Mouse (Mus musculus): ENCODE results near the gene Plpp4. TPM values are rescaled to one million over a fixed set of nuclear protein-coding genes. Genes with fewer than 3 reads are reported as not detected.

Gene Plpp4
- polyA plus RNA-seq, 1 experiment from 2014 or later, result not detected

- ATAC-seq (no peak), DNase-seq (no peak)
- Histone ChIP-seq H3K4me3 (ENCODE audit: low read depth, low read length) (no peak overlapping the region), H3K9ac (replicated peaks) (no peak overlapping the region), H3K36me3 (replicated peaks; ENCODE audit: insufficient read depth, low read length) (no peaks in the 10 kb centered on the region), H3K9me3 (ENCODE audit: low read length) (no peaks in the 10 kb centered on the region), H3K4me2 (ENCODE audit: low read depth, low read length) (no peak overlapping the region), H3K4me1 (ENCODE audit: insufficient read depth) (no peaks in the 10 kb centered on the region), H3K27me3 (ENCODE audit: insufficient read depth, low read length) (no peaks in the 10 kb centered on the region), H3K27ac (ENCODE audit: low read depth) (no peak overlapping the region)
- TF ChIP-seq CTCF (IDR thresholded peaks at IDR 0.05; ENCODE audit: low read depth) (no peak), EP300 (IDR thresholded peaks at IDR 0.05; ENCODE audit: low read depth) (no peak)
- 66% methylated on average over 5 of the region's 5 CpGs for WGBS (ENCODE audit: insufficient replicate concordance)
These were observed 20.8 kb upstream of the Plpp4 start for GRCm38 (mm10) chr7:129235995-129236394.

GRCm38 (mm10) chr7:129250981-129251380 is 5.8 kb upstream of the Plpp4 start:
- Histone ChIP-seq H3K27me3 (ENCODE audit: insufficient read depth, low read length) (peaks cover 11% of the 10 kb centered on the region), H3K4me1 (ENCODE audit: insufficient read depth) (no peaks in the 10 kb centered on the region), H3K4me2 (ENCODE audit: low read depth, low read length) (no peak overlapping the region), H3K9ac (replicated peaks) (no peak overlapping the region), H3K27ac (ENCODE audit: low read depth) (no peak overlapping the region), H3K9me3 (ENCODE audit: low read length) (no peaks in the 10 kb centered on the region), H3K36me3 (replicated peaks; ENCODE audit: insufficient read depth, low read length) (no peaks in the 10 kb centered on the region), H3K4me3 (ENCODE audit: low read depth, low read length) (no peak overlapping the region)
- TF ChIP-seq EP300 (IDR thresholded peaks at IDR 0.05; ENCODE audit: low read depth), result no peak
- no peak for TF ChIP-seq CTCF (IDR thresholded peaks at IDR 0.05; ENCODE audit: low read depth)
- ATAC-seq (no peak), DNase-seq (no peak)

- H3K27ac ChIP-seq (ENCODE audit: low read depth), result no peak overlapping the region
- H3K4me1 ChIP-seq (ENCODE audit: insufficient read depth), result no peaks in the 10 kb centered on the region
- WGBS (ENCODE audit: insufficient replicate concordance), result 74% methylated on average over 6 of the region's 6 CpGs
- no peak overlapping the region for H3K9ac ChIP-seq (replicated peaks)
- no peak for TF ChIP-seq CTCF (IDR thresholded peaks at IDR 0.05; ENCODE audit: low read depth)
- TF ChIP-seq EP300 (IDR thresholded peaks at IDR 0.05; ENCODE audit: low read depth), result no peak
- H3K4me3 ChIP-seq (ENCODE audit: low read depth, low read length), result no peak overlapping the region
- H3K36me3 ChIP-seq (replicated peaks; ENCODE audit: insufficient read depth, low read length), result no peaks in the 10 kb centered on the region
- ATAC-seq (no peak), DNase-seq (no peak)
- no peak overlapping the region for H3K4me2 ChIP-seq (ENCODE audit: low read depth, low read length)
- peaks cover 31% of the 10 kb centered on the region for H3K27me3 ChIP-seq (ENCODE audit: insufficient read depth, low read length)
- H3K9me3 ChIP-seq (ENCODE audit: low read length), result no peaks in the 10 kb centered on the region
These were observed 3.4 kb upstream of the Plpp4 start for GRCm38 (mm10) chr7:129253406-129253805.

- Histone ChIP-seq H3K4me3 (ENCODE audit: low read depth, low read length) (no peak overlapping the region), H3K4me2 (ENCODE audit: low read depth, low read length) (no peak overlapping the region), H3K27ac (ENCODE audit: low read depth) (no peak overlapping the region), H3K9me3 (ENCODE audit: low read length) (no peaks in the 10 kb centered on the region), H3K9ac (replicated peaks) (no peak overlapping the region), H3K4me1 (ENCODE audit: insufficient read depth) (no peaks in the 10 kb centered on the region), H3K36me3 (replicated peaks; ENCODE audit: insufficient read depth, low read length) (no peaks in the 10 kb centered on the region), H3K27me3 (ENCODE audit: insufficient read depth, low read length) (peaks cover 31% of the 10 kb centered on the region)
- WGBS (ENCODE audit: insufficient replicate concordance), result 57% methylated on average over 1 of the region's 1 CpGs
- DNase-seq (no peak), ATAC-seq (no peak)
- TF ChIP-seq EP300 (IDR thresholded peaks at IDR 0.05; ENCODE audit: low read depth) (no peak), CTCF (IDR thresholded peaks at IDR 0.05; ENCODE audit: low read depth) (no peak)
These were observed 2.7 kb upstream of the Plpp4 start for GRCm38 (mm10) chr7:129254126-129254525.

- 73% methylated on average over 6 of the region's 6 CpGs for WGBS (ENCODE audit: insufficient replicate concordance)
These were observed 1.4 kb upstream of the Plpp4 start for GRCm38 (mm10) chr7:129255406-129255805.

GRCm38 (mm10) chr7:129257374-129258018 is 665 bp downstream of the Plpp4 start:
- ATAC-seq (no peak), DNase-seq (no peak)
- peaks cover 31% of the 10 kb centered on the region for H3K27me3 ChIP-seq (ENCODE audit: insufficient read depth, low read length)
- 13% methylated on average over 13 of the region's 13 CpGs for WGBS (ENCODE audit: insufficient replicate concordance)
- H3K4me3 ChIP-seq (ENCODE audit: low read depth, low read length), result no peak overlapping the region
- H3K4me2 ChIP-seq (ENCODE audit: low read depth, low read length), result no peak overlapping the region
- H3K27ac ChIP-seq (ENCODE audit: low read depth), result no peak overlapping the region
- H3K36me3 ChIP-seq (replicated peaks; ENCODE audit: insufficient read depth, low read length), result no peaks in the 10 kb centered on the region
- no peaks in the 10 kb centered on the region for H3K4me1 ChIP-seq (ENCODE audit: insufficient read depth)
- TF ChIP-seq EP300 (IDR thresholded peaks at IDR 0.05; ENCODE audit: low read depth) (no peak), CTCF (IDR thresholded peaks at IDR 0.05; ENCODE audit: low read depth) (no peak)
- no peak overlapping the region for H3K9ac ChIP-seq (replicated peaks)
- H3K9me3 ChIP-seq (ENCODE audit: low read length), result no peaks in the 10 kb centered on the region

More at GRCm38 (mm10) chr7:129255406-129255805, 1.4 kb upstream of the Plpp4 start:
- no peaks in the 10 kb centered on the region for H3K36me3 ChIP-seq (replicated peaks; ENCODE audit: insufficient read depth, low read length)
- no peak overlapping the region for H3K27ac ChIP-seq (ENCODE audit: low read depth)
- H3K9ac ChIP-seq (replicated peaks), result no peak overlapping the region
- DNase-seq (no peak), ATAC-seq (no peak)
- H3K4me2 ChIP-seq (ENCODE audit: low read depth, low read length), result no peak overlapping the region
- no peaks in the 10 kb centered on the region for H3K9me3 ChIP-seq (ENCODE audit: low read length)
- no peak for TF ChIP-seq CTCF (IDR thresholded peaks at IDR 0.05; ENCODE audit: low read depth)
- TF ChIP-seq EP300 (IDR thresholded peaks at IDR 0.05; ENCODE audit: low read depth), result no peak
- H3K27me3 ChIP-seq (ENCODE audit: insufficient read depth, low read length), result peaks cover 31% of the 10 kb centered on the region
- no peak overlapping the region for H3K4me3 ChIP-seq (ENCODE audit: low read depth, low read length)
- H3K4me1 ChIP-seq (ENCODE audit: insufficient read depth), result no peaks in the 10 kb centered on the region
